Mouse (Mus musculus) brain, embryonic 14.5 days (tissue): ENCODE data around the gene Oxct1.

Experiments used
- CTCF ChIP-seq: fragments of 200-500 bp; IDR thresholded peaks from 2 replicates; pipeline ENCODE4 v1.5.1; 2012; ENCODE audit warnings: inconsistent platforms, mild to moderate bottlenecking, moderate library complexity, borderline replicate concordance; ENCODE audit not compliant: insufficient read depth, insufficient read length; ENCODE audit errors: extremely low read depth
- POLR2A ChIP-seq: fragments of 200-500 bp; IDR thresholded peaks from 2 replicates; pipeline ENCODE4 v1.6.1; 2012; ENCODE audit warnings: mild to moderate bottlenecking, inconsistent platforms, borderline replicate concordance; ENCODE audit not compliant: poor library complexity, insufficient read depth, insufficient read length, severe bottlenecking; ENCODE audit errors: extremely low read depth

DNA sequence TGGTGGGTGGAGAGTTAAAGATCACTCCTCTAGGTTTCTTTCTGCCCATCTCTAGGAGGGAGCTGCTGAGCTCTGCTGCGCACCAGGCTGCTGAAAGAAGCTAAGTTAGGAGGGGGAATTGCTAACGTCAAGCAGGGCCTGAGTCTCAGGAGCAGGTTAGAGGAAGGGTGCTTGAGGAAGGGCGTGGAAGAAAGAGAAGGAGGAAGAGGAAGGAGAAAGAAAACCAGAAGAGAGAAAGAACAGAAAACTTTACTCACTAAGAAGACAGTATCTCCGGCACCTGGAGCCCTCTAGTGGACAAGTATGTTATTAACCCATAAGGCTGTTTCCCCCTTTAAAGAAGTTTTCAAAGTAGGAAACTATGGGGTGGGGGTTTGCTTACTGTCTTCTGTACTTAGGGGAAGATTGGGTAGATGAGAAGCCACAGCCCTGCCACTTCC lies 16.9 kb downstream of the Oxct1 start:
- TF ChIP-seq POLR2A (no peak), CTCF (peak; percentile 18; the same call in 1 of the 2 replicates)
